Comparison of ENCODE assay signal across 14 mouse cellular contexts in genomic region chr4:106842561-106842960, GRCm38 (mm10). TPM values are rescaled to one million over a fixed set of nuclear protein-coding genes. Genes with fewer than 3 reads are reported as not detected.
DNase-seq lines count a peak whose midpoint lies in the region; ATAC-seq lines count a peak whose summit lies in the region.
"Had no signal": no experiment of that assay in that cellular context is flagged by ENCODE, and none has a peak within 500 bp of the region (broad histone marks: within the 10 kb centered on the region; RNA-seq: fewer than 3 reads in every experiment).

No protein-coding gene starts in this region.

- WGBS in forebrain, embryonic 15.5 days, result 28% methylated on average over 8 of the region's 8 CpGs
- WGBS in forebrain, embryonic 16.5 days, result 22% methylated on average over 8 of the region's 8 CpGs
- WGBS in midbrain, embryonic 15.5 days, result 55% methylated on average over 8 of the region's 8 CpGs
- 53% methylated on average over 8 of the region's 8 CpGs for WGBS in midbrain, embryonic 11.5 days
- 42% methylated on average over 8 of the region's 8 CpGs for WGBS in embryonic facial prominence, embryonic 14.5 days

- H3K27me3 ChIP-seq in forebrain, embryonic 15.5 days, result no peaks in the 10 kb centered on the region
- H3K27me3 ChIP-seq in forebrain, embryonic 16.5 days (replicated peaks; ENCODE audit: control insufficient read depth, insufficient read depth, low read length), result no peaks in the 10 kb centered on the region
- no peaks in the 10 kb centered on the region for H3K27me3 ChIP-seq in midbrain, embryonic 15.5 days (replicated peaks)
- H3K27me3 ChIP-seq in midbrain, embryonic 11.5 days (ENCODE audit: control insufficient read depth, insufficient read depth, low read length), result no peaks in the 10 kb centered on the region
- H3K27me3 ChIP-seq in embryonic facial prominence, embryonic 14.5 days (replicated peaks; ENCODE audit: control insufficient read depth, insufficient read depth, low read length), result no peaks in the 10 kb centered on the region
- H3K27me3 ChIP-seq: CH12.LX had no signal

- H3K9me3 ChIP-seq in forebrain, embryonic 15.5 days, result no peaks in the 10 kb centered on the region
- no peaks in the 10 kb centered on the region for H3K9me3 ChIP-seq in forebrain, embryonic 16.5 days (ENCODE audit: control insufficient read depth, low read length)
- H3K9me3 ChIP-seq in midbrain, embryonic 15.5 days, result no peaks in the 10 kb centered on the region
- H3K9me3 ChIP-seq in midbrain, embryonic 11.5 days (ENCODE audit: control insufficient read depth, low read length), result no peaks in the 10 kb centered on the region
- no peaks in the 10 kb centered on the region for H3K9me3 ChIP-seq in embryonic facial prominence, embryonic 14.5 days (ENCODE audit: control insufficient read depth, low read length)

- no peak overlapping the region for H3K4me3 ChIP-seq in forebrain, embryonic 15.5 days
- H3K4me3 ChIP-seq in forebrain, embryonic 16.5 days (replicated peaks; ENCODE audit: low read length), result no peak overlapping the region
- H3K4me3 ChIP-seq in midbrain, embryonic 15.5 days, result no peak overlapping the region
- no peak overlapping the region for H3K4me3 ChIP-seq in midbrain, embryonic 11.5 days (ENCODE audit: low read depth, low read length)
- no peak overlapping the region for H3K4me3 ChIP-seq in embryonic facial prominence, embryonic 14.5 days (ENCODE audit: low read depth, low read length)

- ATAC-seq in forebrain, embryonic 15.5 days (replicated peaks), result no peak
- no peak for ATAC-seq in forebrain, embryonic 16.5 days
- no peak for ATAC-seq in midbrain, embryonic 15.5 days (replicated peaks)
- no peak for ATAC-seq in midbrain, embryonic 11.5 days (ENCODE audit: low FRiP score)
- no peak for ATAC-seq in embryonic facial prominence, embryonic 14.5 days (ENCODE audit: low read depth)

- H3K4me1 ChIP-seq in forebrain, embryonic 15.5 days, result peaks cover 49% of the 10 kb centered on the region
- H3K4me1 ChIP-seq in forebrain, embryonic 16.5 days (replicated peaks; ENCODE audit: control insufficient read depth, insufficient read depth, low read length), result peaks cover 38% of the 10 kb centered on the region
- H3K4me1 ChIP-seq in midbrain, embryonic 15.5 days, result peaks cover 48% of the 10 kb centered on the region
- H3K4me1 ChIP-seq in midbrain, embryonic 11.5 days (ENCODE audit: control insufficient read depth, insufficient read depth, low read length), result peaks cover 34% of the 10 kb centered on the region
- H3K4me1 ChIP-seq in embryonic facial prominence, embryonic 14.5 days (ENCODE audit: control insufficient read depth, insufficient read depth, low read length), result peaks cover 52% of the 10 kb centered on the region

- no peak overlapping the region for H3K4me2 ChIP-seq in forebrain, embryonic 15.5 days (replicated peaks)
- no peak overlapping the region for H3K4me2 ChIP-seq in forebrain, embryonic 16.5 days (ENCODE audit: low read length)
- H3K4me2 ChIP-seq in midbrain, embryonic 15.5 days, result no peak overlapping the region
- no peak overlapping the region for H3K4me2 ChIP-seq in midbrain, embryonic 11.5 days
- H3K4me2 ChIP-seq in embryonic facial prominence, embryonic 14.5 days (ENCODE audit: low read depth, low read length), result no peak overlapping the region
- H3K4me2 ChIP-seq: liver, embryonic 11.5 days had no signal

- peak overlapping the region; percentile 11; the same call in 1 of the 2 replicates for H3K27ac ChIP-seq in forebrain, embryonic 15.5 days (replicated peaks)
- H3K27ac ChIP-seq in forebrain, embryonic 16.5 days (ENCODE audit: low read length), result no peak overlapping the region
- H3K27ac ChIP-seq in midbrain, embryonic 15.5 days, result 0 out of 2 replicates have a peak overlapping the region, but pooled peaks have one; percentile 7
- no peak overlapping the region for H3K27ac ChIP-seq in midbrain, embryonic 11.5 days (ENCODE audit: low read depth, low read length)
- H3K27ac ChIP-seq in embryonic facial prominence, embryonic 14.5 days (replicated peaks; ENCODE audit: low read depth, low read length), result peak overlapping the region; percentile 100

- no peak overlapping the region for H3K9ac ChIP-seq in forebrain, embryonic 15.5 days (replicated peaks)
- H3K9ac ChIP-seq in forebrain, embryonic 16.5 days (replicated peaks; ENCODE audit: low read depth, low read length), result no peak overlapping the region
- H3K9ac ChIP-seq in midbrain, embryonic 15.5 days, result no peak overlapping the region
- no peak overlapping the region for H3K9ac ChIP-seq in midbrain, embryonic 11.5 days (ENCODE audit: low read length)
- H3K9ac ChIP-seq in embryonic facial prominence, embryonic 14.5 days (ENCODE audit: low read depth, low read length), result no peak overlapping the region

- H3K36me3 ChIP-seq in forebrain, embryonic 15.5 days, result no peaks in the 10 kb centered on the region
- no peaks in the 10 kb centered on the region for H3K36me3 ChIP-seq in forebrain, embryonic 16.5 days (ENCODE audit: control insufficient read depth, insufficient read depth)
- H3K36me3 ChIP-seq in midbrain, embryonic 15.5 days (replicated peaks), result no peaks in the 10 kb centered on the region
- no peaks in the 10 kb centered on the region for H3K36me3 ChIP-seq in midbrain, embryonic 11.5 days (ENCODE audit: control insufficient read depth, insufficient read depth, low read length)
- H3K36me3 ChIP-seq in embryonic facial prominence, embryonic 14.5 days (ENCODE audit: control insufficient read depth, insufficient read depth, low read length), result no peaks in the 10 kb centered on the region

- no peak for DNase-seq in midbrain, embryonic 11.5 days (ENCODE audit: low spot score, missing footprints)
- DNase-seq in embryonic facial prominence, embryonic 14.5 days (ENCODE audit: low spot score), result peak; percentile 77
- peak; percentile 61 for DNase-seq in thymus, postnatal 0 days (ENCODE audit: low spot score)
- no peak for DNase-seq in left cerebral cortex, adult 11 months (ENCODE audit: low spot score)
- no peak for DNase-seq in B cell, adult 2 months
- DNase-seq: adrenal gland, postnatal 14 days; embryo, embryonic 11 days; kidney, adult 9 months; lung, postnatal 4 days had no signal

RNA-seq across cellular contexts. Expression of gene Acot11, which starts 37.8 kb away (rescaled TPM):
- polyA plus RNA-seq in forebrain, embryonic 15.5 days (2015; fragmentation: Nextera tagmentation; extraction: Ambion mirVana), result 0.92 and 1.3 TPM in 2 replicates
- 1.1 and 1.5 TPM in 2 replicates for polyA plus RNA-seq in forebrain, embryonic 16.5 days (2015; fragmentation: Nextera tagmentation; extraction: Ambion mirVana)
- 2.2 TPM in 2 replicates for polyA plus RNA-seq in midbrain, embryonic 15.5 days (2015; fragmentation: Nextera tagmentation; extraction: Ambion mirVana)
- 1.3 TPM in 2 replicates for polyA plus RNA-seq in midbrain, embryonic 11.5 days (2014; fragmentation: Nextera tagmentation; extraction: Ambion mirVana)
- polyA plus RNA-seq in embryonic facial prominence, embryonic 14.5 days (2014; fragmentation: Nextera tagmentation; extraction: Ambion mirVana), result 4.1 and 4.2 TPM in 2 replicates
- 0.78 and 0.88 TPM in 2 replicates for polyA plus RNA-seq in thymus, postnatal 0 days (2015; fragmentation: Nextera tagmentation; extraction: Ambion mirVana)

Comparison
In these comparisons a context has a peak if more than half of its experiments do, and no peak if none do; other contexts are left out.
1. H3K27ac ChIP-seq: peak in forebrain, embryonic 15.5 days (single experiment), midbrain, embryonic 15.5 days (single experiment) and embryonic facial prominence, embryonic 14.5 days (single experiment); none in forebrain, embryonic 16.5 days (single experiment) and midbrain, embryonic 11.5 days (single experiment).
2. DNase-seq: peak in embryonic facial prominence, embryonic 14.5 days (single experiment) and thymus, postnatal 0 days (single experiment); none in midbrain, embryonic 11.5 days (single experiment), left cerebral cortex, adult 11 months (single experiment) and B cell, adult 2 months (0 of 2).